Mouse (Mus musculus) heart, adult 2 months (tissue): Measurements from ENCODE around the gene Klf8. TPM values are rescaled to one million over a fixed set of nuclear protein-coding genes. Genes with fewer than 3 reads are reported as not detected.

Source experiments
- DNase-seq, 2 experiments: peaks; one replicate each; pipeline ENCODE4 v3.0.0; 2021
- H3K27ac ChIP-seq: fragments of 200-600 bp; 2 replicates; pipeline ENCODE4 v1.8.1; 2022
- H3K27me3 ChIP-seq: fragments of 200-500 bp; 2 replicates; pipeline ENCODE4 v1.6.1; 2012; ENCODE audit warnings: mild to moderate bottlenecking, low read length, inconsistent platforms, mixed read lengths; ENCODE audit not compliant: control insufficient read depth, insufficient read depth
- H3K36me3 ChIP-seq: fragments of 200-500 bp; 2 replicates; pipeline ENCODE4 v1.6.1; 2012; ENCODE audit warnings: low read length, inconsistent platforms; ENCODE audit not compliant: control insufficient read depth, insufficient read depth
- H3K4me1 ChIP-seq: fragments of 200-500 bp; 2 replicates; pipeline ENCODE4 v1.6.1; 2011; ENCODE audit warnings: low read length; ENCODE audit not compliant: control insufficient read depth, insufficient read depth
- H3K4me3 ChIP-seq: fragments of 200-600 bp; 2 replicates; pipeline ENCODE4 v1.8.1; 2022
- H3K79me2 ChIP-seq: fragments of 200-500 bp; replicated peaks from 2 replicates; pipeline ENCODE4 v1.6.1; 2012; ENCODE audit warnings: mild to moderate bottlenecking, inconsistent platforms, low read length, moderate library complexity, mixed read lengths; ENCODE audit not compliant: control insufficient read depth, insufficient read depth
- H3K9ac ChIP-seq: fragments of 200-500 bp; 2 replicates; pipeline ENCODE4 v1.6.1; 2012; ENCODE audit warnings: low read depth, mild to moderate bottlenecking, control low read depth, inconsistent platforms, low read length, mixed read lengths
- CTCF ChIP-seq: fragments of 200-600 bp; IDR thresholded peaks from 2 replicates; pipeline ENCODE4 v1.8.1; 2022; ENCODE audit warnings: antibody characterized with exemption, mild to moderate bottlenecking, moderate library complexity
- EP300 ChIP-seq: fragments of 200-500 bp; IDR thresholded peaks from 2 replicates; pipeline ENCODE4 v1.6.1; 2011; ENCODE audit warnings: low read depth, low read length, control low read depth; ENCODE audit not compliant: insufficient read depth
- POLR2A ChIP-seq: fragments of 200-500 bp; IDR thresholded peaks from 2 replicates; pipeline ENCODE4 v1.6.1; 2011; ENCODE audit warnings: mild to moderate bottlenecking, low read depth, low read length, control low read depth; ENCODE audit not compliant: insufficient read depth
- WGBS: fragments of 180-500 bp; shearing (Covaris S2); methylation state at CpG from one replicate; pipeline ENCODE4 v1.1.7; 2018; 5-methylcytosine and 5-hydroxymethylcytosine counted together
- intact Hi-C: fragments of 180-260 bp; cut with DNase I; formaldehyde crosslinking; loops from one replicate; pipeline ENCODE4 v1.15.1; 2025
- polyA plus RNA-seq: library from polyadenylated mRNA; depleted of rRNA; stranded (reverse); fragments of >200 nt; gene quantifications from 2 replicates; pipeline ENCODE4 v1.2.3, GENCODE M21; 2012
- total RNA-seq, 2 experiments: library from RNA; stranded (reverse); gene quantifications; 2 replicates each; pipeline ENCODE4 v1.2.3; 2021

Klf8 gene
- total and polyA plus RNA-seq, 3 experiments = 0.13 to 0.21 (median 0.20) TPM

DNA sequence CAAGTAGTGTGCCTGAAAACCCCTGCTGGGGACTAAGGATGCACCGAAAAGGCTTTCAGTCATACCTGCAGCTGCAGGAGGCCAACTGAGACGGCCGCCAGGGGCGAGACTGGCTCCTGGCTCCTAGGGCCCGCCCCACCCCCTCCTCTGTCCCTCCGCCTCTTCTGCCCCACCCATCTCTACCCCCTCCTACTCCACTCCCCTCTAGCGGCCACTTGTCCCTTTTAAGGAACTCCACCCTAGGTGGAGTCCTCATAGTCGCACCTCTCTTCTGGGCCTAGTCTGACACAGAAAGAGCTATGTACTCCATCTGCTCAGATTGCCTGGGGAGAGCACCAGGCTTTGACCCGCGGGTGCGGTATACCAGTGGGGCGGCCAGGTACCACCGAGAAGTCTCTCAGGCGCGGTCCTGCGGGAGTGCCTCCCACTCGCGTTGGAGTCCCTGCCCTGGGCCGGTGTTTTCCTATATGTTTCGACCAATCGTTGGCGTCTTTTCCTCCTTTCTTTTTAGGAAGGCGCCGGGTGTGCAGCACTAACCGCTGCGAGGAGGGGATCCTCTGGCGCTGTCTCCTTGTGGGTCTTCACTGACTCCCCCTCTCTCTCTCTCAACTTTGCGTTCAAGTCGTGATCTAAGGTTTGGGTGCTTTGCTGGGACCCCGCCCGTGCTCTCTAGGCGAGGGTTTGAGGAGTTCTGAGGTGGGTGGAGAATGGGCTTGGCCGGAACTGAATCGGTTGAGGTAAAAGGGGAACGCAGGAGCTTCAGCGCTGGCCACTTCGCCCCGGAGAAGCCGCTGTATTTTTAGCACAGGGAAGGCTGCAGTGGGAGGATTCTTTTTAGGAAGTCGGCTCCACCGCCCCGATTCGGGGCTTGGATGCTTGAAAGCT lies 122.3 kb downstream of the Klf8 start:
- peak overlapping the region; percentile 56 for H3K4me3 ChIP-seq
- H3K9ac ChIP-seq = peak overlapping the region; percentile 52
- intact Hi-C loops = no loop called here
- no peak overlapping the region; the same call in 1 of the 2 replicates for H3K27ac ChIP-seq
- H3K79me2 ChIP-seq = no peaks in the 10 kb centered on the region
- TF ChIP-seq CTCF (peak; percentile 48), POLR2A (no peak)
- no peaks in the 10 kb centered on the region for H3K4me1 ChIP-seq
- no peaks in the 10 kb centered on the region for H3K36me3 ChIP-seq
- peak; percentile 20 to 36 for DNase-seq
- H3K27me3 ChIP-seq = no peaks in the 10 kb centered on the region
- WGBS = 16% methylated on average over 43 of the region's 43 CpGs

DNA sequence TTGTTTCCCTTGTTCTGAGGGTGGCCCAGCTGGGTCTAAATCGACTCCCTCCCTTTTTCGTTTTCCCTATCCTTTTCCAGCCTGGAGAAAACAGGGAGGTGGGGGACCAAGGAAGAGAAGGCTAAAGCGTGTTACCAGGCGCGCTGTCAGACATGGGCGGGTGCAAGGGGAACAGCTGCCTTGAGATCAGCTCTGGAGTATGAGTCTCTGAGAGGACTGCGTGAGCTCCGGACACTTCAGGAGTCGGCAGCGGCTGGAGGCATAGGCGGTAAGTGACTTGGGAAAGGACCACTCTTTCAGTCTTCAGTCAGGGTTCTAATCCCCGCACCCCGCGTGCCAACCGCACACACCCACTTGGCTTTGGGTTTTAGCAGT lies 122.9 kb downstream of the Klf8 start:
- no peaks in the 10 kb centered on the region for H3K36me3 ChIP-seq
- no peak for TF ChIP-seq EP300
- no peak for TF ChIP-seq CTCF
- TF ChIP-seq POLR2A = no peak
- peak overlapping the region; percentile 25 for H3K9ac ChIP-seq
- no peak for DNase-seq
- WGBS = 15% methylated on average over 15 of the region's 15 CpGs
- H3K79me2 ChIP-seq = no peaks in the 10 kb centered on the region
- H3K4me3 ChIP-seq = peak overlapping the region; percentile 56
- no peaks in the 10 kb centered on the region for H3K27me3 ChIP-seq
- intact Hi-C loops = no loop called here
- H3K27ac ChIP-seq = no peak overlapping the region; the same call in 1 of the 2 replicates
- H3K4me1 ChIP-seq = no peaks in the 10 kb centered on the region

DNA sequence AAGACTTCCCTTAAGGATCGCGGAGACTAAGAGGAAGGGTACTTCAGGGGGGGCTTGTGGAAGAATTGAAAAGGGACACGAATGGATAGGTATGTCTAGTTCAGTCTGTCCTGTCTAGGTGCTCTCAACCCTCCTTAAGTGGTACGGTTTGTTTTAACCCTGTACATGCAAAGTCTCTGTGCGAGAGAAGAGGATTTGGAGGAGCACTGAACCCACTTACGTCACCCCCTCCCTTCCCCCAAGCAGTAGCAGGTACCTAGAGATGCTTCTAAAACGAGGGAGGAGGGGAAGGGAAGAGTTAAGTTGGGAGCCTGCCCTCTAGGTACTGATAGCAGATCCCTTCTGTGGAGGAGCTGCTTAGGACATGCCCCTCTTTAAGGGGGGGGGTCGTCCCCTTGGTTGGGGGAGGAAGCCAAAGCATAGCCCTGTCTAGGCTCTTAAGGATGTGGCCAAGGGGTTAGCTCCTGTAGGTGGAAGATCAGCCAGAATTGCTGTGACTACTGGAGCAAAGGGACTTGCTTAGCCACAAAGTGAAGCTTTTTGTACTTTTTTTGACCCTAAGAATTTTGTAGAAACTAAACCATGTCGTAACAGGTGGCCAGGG lies 123.5 kb downstream of the Klf8 start:
- intact Hi-C loops = no loop called here
- 34% methylated on average over 9 of the region's 9 CpGs for WGBS
- Histone ChIP-seq H3K27me3 (no peaks in the 10 kb centered on the region), H3K4me3 (no peak overlapping the region), H3K27ac (no peak overlapping the region), H3K4me1 (no peaks in the 10 kb centered on the region), H3K79me2 (no peaks in the 10 kb centered on the region), H3K36me3 (no peaks in the 10 kb centered on the region), H3K9ac (no peak overlapping the region)
- TF ChIP-seq CTCF = no peak
- no peak for DNase-seq

DNA sequence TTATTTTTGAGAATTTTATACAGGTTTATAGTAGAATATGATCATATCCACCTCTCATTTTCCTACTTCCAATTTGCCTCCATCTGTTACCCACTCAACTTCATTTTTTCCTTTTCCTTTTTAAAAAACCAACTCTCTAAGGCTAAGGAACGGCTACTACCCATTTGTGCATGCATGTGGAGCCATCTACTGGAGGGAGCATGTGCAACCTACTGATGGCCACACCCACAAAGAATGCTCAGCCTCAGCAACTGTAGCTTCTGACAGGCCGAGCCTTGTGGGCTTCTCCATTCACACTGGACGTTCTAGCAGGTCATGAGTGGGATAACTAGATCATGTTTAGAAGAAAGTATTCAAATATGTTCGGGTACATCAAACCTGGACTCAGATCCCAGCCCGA lies 129.5 kb downstream of the Klf8 start:
- H3K36me3 ChIP-seq = no peaks in the 10 kb centered on the region
- no peaks in the 10 kb centered on the region for H3K4me1 ChIP-seq
- no peaks in the 10 kb centered on the region for H3K27me3 ChIP-seq
- WGBS = 28% methylated on average over 5 of the region's 5 CpGs
- TF ChIP-seq CTCF = peak; percentile 75
- TF ChIP-seq EP300 = no peak
- no peak for TF ChIP-seq POLR2A
- DNase-seq = peak; percentile 20 to 27
- H3K27ac ChIP-seq = no peak overlapping the region
- H3K9ac ChIP-seq = no peak overlapping the region
- intact Hi-C loops = loop anchor here (5.0 kb wide), 1 partner anchor 209 kb away; no protein-coding TSS in a partner anchor
- no peaks in the 10 kb centered on the region for H3K79me2 ChIP-seq
- no peak overlapping the region for H3K4me3 ChIP-seq

DNA sequence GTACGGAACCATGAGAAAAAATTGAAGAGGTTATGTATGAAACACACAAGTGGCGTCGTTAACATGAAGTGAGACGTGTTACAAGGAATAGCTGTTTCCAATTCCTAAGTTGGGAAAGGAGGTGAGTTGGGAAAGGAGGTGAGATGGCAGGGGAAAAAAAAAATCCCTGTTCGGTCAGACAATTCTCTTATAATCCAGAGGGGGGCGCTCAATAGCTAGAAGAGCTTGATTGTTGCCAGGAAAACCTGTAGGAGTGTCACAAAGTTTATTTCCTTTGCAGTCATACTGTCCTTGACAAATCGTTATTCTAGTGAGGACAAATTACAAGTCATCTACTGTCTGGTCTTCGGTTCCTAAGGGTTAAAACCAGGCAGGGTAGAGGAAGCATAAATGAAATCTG lies 132.5 kb downstream of the Klf8 start:
- no peaks in the 10 kb centered on the region for H3K4me1 ChIP-seq
- no peak overlapping the region for H3K9ac ChIP-seq
- no peak overlapping the region for H3K27ac ChIP-seq
- no peaks in the 10 kb centered on the region for H3K79me2 ChIP-seq
- TF ChIP-seq EP300 = no peak
- no peak for TF ChIP-seq POLR2A
- TF ChIP-seq CTCF = peak; percentile 54
- no peaks in the 10 kb centered on the region for H3K27me3 ChIP-seq
- no peaks in the 10 kb centered on the region for H3K36me3 ChIP-seq
- no peak overlapping the region for H3K4me3 ChIP-seq
- no peak for DNase-seq
- intact Hi-C loops = loop anchor here (5.0 kb wide), 1 partner anchor 212 kb away; no protein-coding TSS in a partner anchor
- WGBS = 32% methylated on average over 8 of the region's 8 CpGs

DNA sequence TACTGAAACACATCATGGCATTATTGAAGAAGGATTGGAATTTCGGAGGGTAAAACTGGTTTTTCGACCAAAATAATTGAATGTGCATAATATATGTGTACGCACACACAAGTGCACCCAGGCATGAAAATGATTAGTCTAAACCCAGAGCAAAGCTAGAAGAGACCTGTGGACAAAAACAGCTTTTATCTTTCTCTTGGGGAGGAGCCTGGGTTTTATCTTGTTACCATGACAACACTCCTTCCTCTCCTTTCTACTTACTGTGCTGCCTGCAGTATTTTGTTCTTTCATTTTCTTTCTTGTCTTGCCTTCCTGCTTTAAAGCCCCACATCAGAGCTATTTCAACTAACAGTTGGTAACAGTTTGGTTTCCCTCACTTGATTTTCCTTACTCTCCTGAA lies 137.8 kb downstream of the Klf8 start:
- H3K9ac ChIP-seq = no peak overlapping the region
- no peak for DNase-seq
- no peak for TF ChIP-seq POLR2A
- TF ChIP-seq CTCF = no peak
- no peak for TF ChIP-seq EP300
- H3K27ac ChIP-seq = no peak overlapping the region
- H3K4me3 ChIP-seq = no peak overlapping the region
- 77% methylated on average over 3 of the region's 3 CpGs for WGBS
- intact Hi-C loops = no loop called here
- no peaks in the 10 kb centered on the region for H3K4me1 ChIP-seq
- no peaks in the 10 kb centered on the region for H3K79me2 ChIP-seq
- no peaks in the 10 kb centered on the region for H3K27me3 ChIP-seq
- no peaks in the 10 kb centered on the region for H3K36me3 ChIP-seq
